Mouse (Mus musculus): ENCODE data around the gene Mrpl55. TPM values are rescaled to one million over a fixed set of nuclear protein-coding genes. Genes with fewer than 3 reads are reported as not detected.

Mrpl55 gene
- polyA plus RNA-seq, 1 experiment: 36.0 TPM

- no peaks in the 10 kb centered on the region for H3K79me2 ChIP-seq (ENCODE audit: control insufficient read depth, insufficient read depth)
Observed at GRCm38 (mm10) chr11:59185490-59185889, 16.8 kb upstream of the Mrpl55 start.

GRCm38 (mm10) chr11:59187706-59188105, 14.6 kb upstream of the Mrpl55 start:
- Histone ChIP-seq H3K4me2 (ENCODE audit: low read depth) (no peak overlapping the region), H3K27me3 (ENCODE audit: control insufficient read depth, insufficient read depth, insufficient read length) (no peaks in the 10 kb centered on the region), H3K79me2 (ENCODE audit: control insufficient read depth, insufficient read depth) (no peaks in the 10 kb centered on the region), H3K4me3 (no peak overlapping the region), H3K36me3 (ENCODE audit: control insufficient read depth, insufficient read depth) (peaks cover 3% of the 10 kb centered on the region), H3ac (ENCODE audit: control insufficient read depth, insufficient read length) (no peak overlapping the region)
- no peak for TF ChIP-seq POLR2AphosphoS2 (IDR thresholded peaks at IDR 0.05; ENCODE audit: insufficient read length, low read depth)
- TF ChIP-seq POLR2A (IDR thresholded peaks at IDR 0.05; ENCODE audit: insufficient read length, low read depth): no peak
- no peak for TF ChIP-seq USF1 (IDR thresholded peaks at IDR 0.05; ENCODE audit: low read depth)
- TF ChIP-seq SRF (IDR thresholded peaks at IDR 0.05; ENCODE audit: control insufficient read depth, insufficient read length, low read depth): no peak
- no peak for TF ChIP-seq MYOD1 (IDR thresholded peaks at IDR 0.05; ENCODE audit: control insufficient read depth in 1 of 3, insufficient read length in 2 of 3, low read depth in 2 of 3)
- no peak for TF ChIP-seq CEBPB (IDR thresholded peaks at IDR 0.05; ENCODE audit: insufficient read depth, poor library complexity, severe bottlenecking)

More at GRCm38 (mm10) chr11:59185490-59185889, 16.8 kb upstream of the Mrpl55 start:
- H3K4me3 ChIP-seq: no peak overlapping the region
- peaks cover 3% of the 10 kb centered on the region for H3K36me3 ChIP-seq (ENCODE audit: control insufficient read depth, insufficient read depth)
- H3K4me2 ChIP-seq (ENCODE audit: low read depth): no peak overlapping the region
- no peak overlapping the region for H3ac ChIP-seq (ENCODE audit: control insufficient read depth, insufficient read length)
- no peak for TF ChIP-seq TCF3 (IDR thresholded peaks at IDR 0.05; ENCODE audit: insufficient read length, low read depth)
- TF ChIP-seq MYOD1 (IDR thresholded peaks at IDR 0.05; ENCODE audit: control insufficient read depth in 1 of 3, insufficient read length in 2 of 3, low read depth in 2 of 3): no peak
- TF ChIP-seq REST (IDR thresholded peaks at IDR 0.05; ENCODE audit: insufficient read depth, insufficient read length): no peak
- no peak for TF ChIP-seq POLR2AphosphoS2 (IDR thresholded peaks at IDR 0.05; ENCODE audit: insufficient read length, low read depth)
- TF ChIP-seq USF1 (IDR thresholded peaks at IDR 0.05; ENCODE audit: low read depth): no peak
- TF ChIP-seq CEBPB (IDR thresholded peaks at IDR 0.05; ENCODE audit: insufficient read depth, poor library complexity, severe bottlenecking): no peak
- TF ChIP-seq TCF12 (IDR thresholded peaks at IDR 0.05; ENCODE audit: insufficient read depth, poor library complexity, severe bottlenecking): no peak
- TF ChIP-seq E2F4 (IDR thresholded peaks at IDR 0.05; ENCODE audit: insufficient read depth): no peak
- TF ChIP-seq POLR2A (IDR thresholded peaks at IDR 0.05; ENCODE audit: insufficient read length, low read depth): no peak
- no peak for TF ChIP-seq MYOG (IDR thresholded peaks at IDR 0.05; ENCODE audit: control insufficient read depth in 1 of 3, insufficient read depth in 1 of 3, insufficient read length in 2 of 3, low read depth in 2 of 3)
- TF ChIP-seq MAX (IDR thresholded peaks at IDR 0.05; ENCODE audit: low read depth): no peak
- H3K27me3 ChIP-seq (ENCODE audit: control insufficient read depth, insufficient read depth, insufficient read length): no peaks in the 10 kb centered on the region

DNA sequence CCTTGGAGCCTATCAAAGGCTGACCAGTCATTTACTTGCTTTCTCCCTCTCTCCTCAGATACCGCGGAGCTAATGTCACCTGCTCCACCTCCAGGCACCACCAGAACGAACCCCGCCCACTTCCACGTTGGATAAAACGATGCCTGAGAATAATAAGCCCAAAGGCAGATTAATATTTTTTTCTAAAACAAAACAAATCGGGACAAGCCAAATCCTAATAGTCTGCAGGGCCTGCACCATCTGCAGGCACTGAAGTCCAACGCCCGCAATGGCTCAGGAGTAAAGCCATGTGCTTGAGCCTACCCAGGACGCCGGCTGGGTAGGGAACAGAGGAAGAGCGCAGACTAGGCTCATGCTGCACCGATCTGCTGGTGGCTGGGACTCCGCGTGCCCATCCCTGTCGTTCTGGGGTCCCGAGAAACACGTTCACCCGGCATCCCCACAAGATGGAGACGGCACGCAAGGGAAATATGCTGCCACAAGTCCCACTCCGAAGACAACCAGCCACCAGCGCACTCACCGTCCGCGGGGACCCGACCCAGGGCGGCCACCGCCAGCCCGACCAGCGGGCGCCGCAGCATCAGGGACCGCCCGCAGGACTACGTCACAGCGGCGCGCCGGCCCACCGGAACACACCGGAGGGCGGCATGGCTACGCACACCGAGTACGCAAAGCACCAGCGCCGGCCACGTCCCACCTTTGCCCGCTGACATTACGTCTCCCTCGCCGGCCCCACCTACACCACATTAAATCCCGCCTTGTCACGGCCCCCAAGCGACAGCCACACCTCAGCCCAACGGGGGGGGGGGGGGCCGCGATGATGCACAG, 10.8 kb upstream of the Mrpl55 start:
- Histone ChIP-seq H3K4me3 (peak overlapping the region; percentile 58), H3K27me3 (ENCODE audit: control insufficient read depth, insufficient read depth, insufficient read length) (no peaks in the 10 kb centered on the region), H3ac (ENCODE audit: control insufficient read depth, insufficient read length) (peak overlapping the region; percentile 56), H3K4me2 (ENCODE audit: low read depth) (peak overlapping the region; percentile 92), H3K79me2 (ENCODE audit: control insufficient read depth, insufficient read depth) (no peaks in the 10 kb centered on the region), H3K36me3 (ENCODE audit: control insufficient read depth, insufficient read depth) (no peaks in the 10 kb centered on the region)
- no peak for TF ChIP-seq USF1 (IDR thresholded peaks at IDR 0.05; ENCODE audit: low read depth)
- no peak for TF ChIP-seq REST (IDR thresholded peaks at IDR 0.05; ENCODE audit: insufficient read depth, insufficient read length)
- no peak for TF ChIP-seq TCF12 (IDR thresholded peaks at IDR 0.05; ENCODE audit: insufficient read depth, poor library complexity, severe bottlenecking)
- TF ChIP-seq CEBPB (IDR thresholded peaks at IDR 0.05; ENCODE audit: insufficient read depth, poor library complexity, severe bottlenecking): no peak
- TF ChIP-seq MYOD1 (IDR thresholded peaks at IDR 0.05; ENCODE audit: control insufficient read depth in 1 of 3, insufficient read length in 2 of 3, low read depth in 2 of 3): no peak
- TF ChIP-seq MAX (IDR thresholded peaks at IDR 0.05; ENCODE audit: low read depth): no peak
- peak; percentile 97 for TF ChIP-seq POLR2A (IDR thresholded peaks at IDR 0.05; ENCODE audit: insufficient read length, low read depth)
- TF ChIP-seq MYOG (IDR thresholded peaks at IDR 0.05; ENCODE audit: control insufficient read depth in 1 of 3, insufficient read depth in 1 of 3, insufficient read length in 2 of 3, low read depth in 2 of 3): no peak
- no peak for TF ChIP-seq TCF3 (IDR thresholded peaks at IDR 0.05; ENCODE audit: insufficient read length, low read depth)
- TF ChIP-seq E2F4 (IDR thresholded peaks at IDR 0.05; ENCODE audit: insufficient read depth): no peak
- peak; percentile 90 for TF ChIP-seq POLR2AphosphoS2 (IDR thresholded peaks at IDR 0.05; ENCODE audit: insufficient read length, low read depth)
- no peak for TF ChIP-seq SRF (IDR thresholded peaks at IDR 0.05; ENCODE audit: control insufficient read depth, insufficient read length, low read depth)

DNA sequence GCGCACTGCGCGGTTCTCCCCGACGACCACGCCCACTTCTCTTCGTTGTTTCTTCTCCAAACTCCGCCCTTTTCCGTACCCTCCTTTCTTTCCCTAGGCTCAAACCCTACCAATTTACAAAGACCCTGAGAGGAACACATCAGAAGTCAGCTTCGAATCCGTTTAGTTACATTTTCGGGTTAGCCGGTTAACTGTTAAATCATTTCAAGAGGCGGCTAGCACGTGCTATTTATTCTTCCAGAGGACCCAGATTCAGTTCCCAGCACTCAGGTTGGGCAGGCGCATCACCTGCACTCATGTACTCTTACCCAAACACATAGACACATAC, 10.3 kb upstream of the Mrpl55 start, which contains the start of gene Guk1:
TSS of gene Guk1 (minus strand) at position 154 of the 328 bp plus-strand sequence.
- Histone ChIP-seq H3K36me3 (ENCODE audit: control insufficient read depth, insufficient read depth) (no peaks in the 10 kb centered on the region), H3ac (ENCODE audit: control insufficient read depth, insufficient read length) (peak within 1 kb of the TSS; percentile 56), H3K79me2 (ENCODE audit: control insufficient read depth, insufficient read depth) (no peaks in the 10 kb centered on the region), H3K4me3 (peak within 1 kb of the TSS; percentile 58), H3K4me2 (ENCODE audit: low read depth) (peak within 1 kb of the TSS; percentile 92), H3K27me3 (ENCODE audit: control insufficient read depth, insufficient read depth, insufficient read length) (no peaks in the 10 kb centered on the region)
- TF ChIP-seq E2F4 (IDR thresholded peaks at IDR 0.05; ENCODE audit: insufficient read depth): no peak
- no peak for TF ChIP-seq REST (IDR thresholded peaks at IDR 0.05; ENCODE audit: insufficient read depth, insufficient read length)
- TF ChIP-seq CEBPB (IDR thresholded peaks at IDR 0.05; ENCODE audit: insufficient read depth, poor library complexity, severe bottlenecking): no peak
- no peak for TF ChIP-seq TCF3 (IDR thresholded peaks at IDR 0.05; ENCODE audit: insufficient read length, low read depth)
- TF ChIP-seq SRF (IDR thresholded peaks at IDR 0.05; ENCODE audit: control insufficient read depth, insufficient read length, low read depth): no peak
- no peak for TF ChIP-seq POLR2AphosphoS2 (IDR thresholded peaks at IDR 0.05; ENCODE audit: insufficient read length, low read depth)
- no peak for TF ChIP-seq TCF12 (IDR thresholded peaks at IDR 0.05; ENCODE audit: insufficient read depth, poor library complexity, severe bottlenecking)
- no peak for TF ChIP-seq MAX (IDR thresholded peaks at IDR 0.05; ENCODE audit: low read depth)
- no peak for TF ChIP-seq POLR2A (IDR thresholded peaks at IDR 0.05; ENCODE audit: insufficient read length, low read depth)
- no peak for TF ChIP-seq USF1 (IDR thresholded peaks at IDR 0.05; ENCODE audit: low read depth)
- TF ChIP-seq MYOG (IDR thresholded peaks at IDR 0.05; ENCODE audit: control insufficient read depth in 1 of 3, insufficient read depth in 1 of 3, insufficient read length in 2 of 3, low read depth in 2 of 3): no peak
- no peak for TF ChIP-seq MYOD1 (IDR thresholded peaks at IDR 0.05; ENCODE audit: control insufficient read depth in 1 of 3, insufficient read length in 2 of 3, low read depth in 2 of 3)

All from myocyte (in vitro differentiated cells).